Mouse (Mus musculus) hindbrain, embryonic 12.5 days (tissue): ENCODE results near the gene Zfhx3. TPM values are rescaled to one million over a fixed set of nuclear protein-coding genes. Genes with fewer than 3 reads are reported as not detected.
A peak's percentile ranks its signal among the peaks of the same experiment; 100 is the strongest.

Experiments used
- ATAC-seq: fragments of 200-750 bp; cut with Nextera tagmentation; 2 replicates; pipeline ENCODE4 v1.8.0; 2017; ENCODE audit warnings: moderate TSS enrichment; ENCODE audit not compliant: low FRiP score
- H3K27ac ChIP-seq: fragments of 300-500 bp; sonication (generic); 2 replicates; pipeline ENCODE4 v1.5.1; 2016; ENCODE audit warnings: mild to moderate bottlenecking
- H3K27me3 ChIP-seq: fragments of 300-500 bp; sonication (generic); 2 replicates; pipeline ENCODE4 v1.6.1; 2016; ENCODE audit warnings: mild to moderate bottlenecking
- H3K36me3 ChIP-seq: fragments of 300-500 bp; sonication (generic); 2 replicates; pipeline ENCODE4 v1.6.1; 2016; ENCODE audit warnings: mild to moderate bottlenecking
- H3K4me1 ChIP-seq: fragments of 300-500 bp; sonication (generic); 2 replicates; pipeline ENCODE4 v1.6.1; 2016
- H3K4me2 ChIP-seq: fragments of 300-500 bp; sonication (generic); replicated peaks from 2 replicates; pipeline ENCODE4 v1.6.1; 2016; ENCODE audit warnings: mild to moderate bottlenecking
- H3K4me3 ChIP-seq: fragments of 300-500 bp; sonication (generic); 2 replicates; pipeline ENCODE4 v1.5.1; 2016; ENCODE audit warnings: mild to moderate bottlenecking
- H3K9ac ChIP-seq: fragments of 300-500 bp; sonication (generic); 2 replicates; pipeline ENCODE4 v1.6.1; 2016; ENCODE audit warnings: mild to moderate bottlenecking, moderate library complexity
- H3K9me3 ChIP-seq: fragments of 300-500 bp; sonication (generic); replicated peaks from 2 replicates; pipeline ENCODE4 v1.6.1; 2016; ENCODE audit warnings: mild to moderate bottlenecking
- WGBS: fragments of 180-500 bp; shearing (Covaris S2); methylation state at CpG from one replicate; pipeline ENCODE4 v1.1.7; 2016; 5-methylcytosine and 5-hydroxymethylcytosine counted together
- polyA plus RNA-seq: library from polyadenylated mRNA; unstranded; fragments of >200 nt; fragmentation: Nextera tagmentation; extraction: Ambion mirVana; gene quantifications from 2 replicates; pipeline ENCODE4 v1.2.1, GENCODE M21; 2016

Zfhx3 gene
- polyA plus RNA-seq, 1 experiment from 2014 or later = 56.8 TPM

DNA sequence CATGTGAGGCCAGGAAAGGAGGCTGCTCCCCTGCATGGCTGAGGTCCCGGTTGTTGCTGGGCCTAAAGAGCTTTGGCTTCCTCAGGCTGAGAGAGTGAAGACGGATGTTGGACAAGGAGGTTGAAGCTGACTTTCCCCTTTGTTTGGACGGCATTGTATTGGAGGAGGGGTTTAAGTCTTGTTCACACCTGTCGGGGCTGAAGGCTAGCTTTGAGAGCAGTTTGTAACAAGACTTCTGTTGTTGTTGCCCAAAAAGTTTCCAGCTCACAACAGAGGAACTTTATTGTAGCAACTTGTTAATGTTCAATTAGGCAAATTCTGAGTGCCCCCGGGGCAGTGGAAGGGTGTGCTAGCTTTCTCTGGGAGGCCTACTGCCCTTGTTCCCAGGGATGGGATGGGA is 790.9 kb downstream of the Zfhx3 start:
- H3K4me1 ChIP-seq = peaks cover 74% of the 10 kb centered on the region
- ATAC-seq = no peak

DNA sequence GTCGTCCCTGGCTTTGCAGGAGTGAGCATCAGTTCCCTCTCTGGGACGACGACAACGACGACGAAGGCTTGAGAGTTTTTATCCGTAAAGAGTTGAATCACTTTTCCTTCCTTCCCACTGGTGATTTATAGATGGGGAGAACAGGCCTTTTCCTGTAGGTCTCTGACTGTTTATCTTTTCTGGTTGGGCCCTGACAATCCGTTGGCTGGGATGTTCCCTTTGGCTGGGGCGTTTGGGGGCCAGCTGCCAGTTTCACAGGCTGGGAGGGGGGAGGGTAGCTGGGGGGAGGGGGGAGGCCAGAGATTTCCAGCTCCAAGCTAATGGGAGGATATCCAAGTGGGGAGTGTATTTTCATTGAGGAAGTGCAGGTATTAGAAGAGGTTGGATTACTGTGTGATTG is 794.0 kb downstream of the Zfhx3 start:
- WGBS = 54% methylated on average over 9 of the region's 9 CpGs
- no peak overlapping the region for H3K9ac ChIP-seq
- H3K4me1 ChIP-seq = peaks cover 44% of the 10 kb centered on the region
- no peaks in the 10 kb centered on the region for H3K36me3 ChIP-seq
- no peak overlapping the region for H3K27ac ChIP-seq
- H3K4me3 ChIP-seq = no peak overlapping the region
- H3K27me3 ChIP-seq = 0 out of 2 replicates have a peak, but pooled peaks cover 4% of the 10 kb centered on the region
- no peak overlapping the region for H3K4me2 ChIP-seq
- H3K9me3 ChIP-seq = no peaks in the 10 kb centered on the region
- ATAC-seq = no peak

More for the DNA sequence above, 790.9 kb downstream of the Zfhx3 start:
- Histone ChIP-seq H3K4me2 (no peak overlapping the region), H3K36me3 (no peaks in the 10 kb centered on the region), H3K27me3 (0 out of 2 replicates have a peak, but pooled peaks cover 4% of the 10 kb centered on the region), H3K9ac (no peak overlapping the region), H3K9me3 (no peaks in the 10 kb centered on the region), H3K4me3 (no peak overlapping the region), H3K27ac (no peak overlapping the region)
- WGBS = 63% methylated on average over 5 of the region's 5 CpGs

DNA sequence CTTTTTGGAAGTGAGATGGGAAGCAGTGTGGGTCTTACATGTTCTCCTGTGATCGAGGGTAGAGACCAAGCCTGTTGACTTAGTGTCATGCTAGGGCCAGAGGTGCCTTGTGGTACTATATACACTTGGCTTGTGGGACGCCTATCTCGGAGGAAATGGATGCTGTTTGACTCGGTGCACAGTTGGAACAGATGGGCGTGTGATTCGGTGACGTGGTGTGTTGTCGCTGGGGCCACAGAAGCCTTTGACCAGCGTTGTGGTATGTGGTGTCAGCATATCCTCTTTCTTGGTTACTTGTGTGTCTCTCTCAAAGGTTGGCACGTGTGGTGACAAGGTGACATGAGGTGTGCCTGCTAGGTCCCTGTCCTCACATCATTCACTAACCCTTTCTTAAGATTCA is 795.7 kb downstream of the Zfhx3 start:
- no peaks in the 10 kb centered on the region for H3K36me3 ChIP-seq
- no peak overlapping the region for H3K27ac ChIP-seq
- no peak for ATAC-seq
- H3K4me1 ChIP-seq = peaks cover 28% of the 10 kb centered on the region
- H3K27me3 ChIP-seq = 0 out of 2 replicates have a peak, but pooled peaks cover 1% of the 10 kb centered on the region
- 91% methylated on average over 10 of the region's 10 CpGs for WGBS
- no peak overlapping the region for H3K4me3 ChIP-seq
- no peaks in the 10 kb centered on the region for H3K9me3 ChIP-seq
- H3K4me2 ChIP-seq = no peak overlapping the region
- H3K9ac ChIP-seq = no peak overlapping the region

DNA sequence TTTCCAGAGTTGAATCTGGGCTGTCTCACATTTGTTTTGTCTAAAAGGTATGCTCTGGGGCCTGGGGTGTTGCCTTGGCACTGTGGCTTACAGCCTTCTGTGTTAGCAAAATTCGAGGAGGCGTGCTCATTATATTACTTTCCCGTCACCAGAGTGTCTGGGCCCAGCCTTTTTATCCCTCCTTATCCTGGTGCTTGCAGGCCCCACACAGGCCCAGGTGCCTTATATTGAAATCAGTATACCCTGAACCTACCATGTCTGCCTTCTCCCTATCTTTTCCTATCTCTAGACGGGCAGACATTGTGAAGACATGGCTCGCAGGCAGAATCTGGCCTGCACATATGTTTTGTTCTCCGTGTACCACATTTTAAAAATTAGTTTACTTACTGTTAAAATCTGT is 797.1 kb downstream of the Zfhx3 start:
- H3K27me3 ChIP-seq = no peaks in the 10 kb centered on the region
- H3K4me2 ChIP-seq = no peak overlapping the region
- peaks cover 22% of the 10 kb centered on the region for H3K4me1 ChIP-seq
- no peak for ATAC-seq
- H3K36me3 ChIP-seq = no peaks in the 10 kb centered on the region
- WGBS = 84% methylated on average over 6 of the region's 6 CpGs
- no peak overlapping the region for H3K9ac ChIP-seq
- H3K4me3 ChIP-seq = no peak overlapping the region
- no peak overlapping the region for H3K27ac ChIP-seq
- no peaks in the 10 kb centered on the region for H3K9me3 ChIP-seq

DNA sequence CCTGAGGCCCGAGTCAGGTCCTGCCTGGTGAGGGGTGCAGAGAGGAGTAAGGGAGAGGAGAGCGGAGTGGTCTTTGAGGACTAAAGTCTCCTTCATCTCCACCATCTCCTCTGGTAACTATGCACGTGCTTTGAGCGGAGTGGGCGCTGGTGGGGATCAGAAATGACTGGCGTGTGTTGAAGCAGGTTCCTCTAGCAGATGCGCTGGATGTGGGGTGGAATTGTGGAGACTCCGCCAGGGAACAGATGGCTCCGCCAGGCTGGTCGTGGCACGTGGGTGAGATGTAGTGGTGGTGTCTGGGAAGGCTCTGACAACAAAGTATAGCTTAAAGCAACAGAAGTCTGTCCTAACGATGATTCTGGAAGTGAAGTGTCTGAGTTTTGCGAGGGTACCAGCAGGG is 798.0 kb downstream of the Zfhx3 start:
- WGBS = 91% methylated on average over 13 of the region's 13 CpGs

DNA sequence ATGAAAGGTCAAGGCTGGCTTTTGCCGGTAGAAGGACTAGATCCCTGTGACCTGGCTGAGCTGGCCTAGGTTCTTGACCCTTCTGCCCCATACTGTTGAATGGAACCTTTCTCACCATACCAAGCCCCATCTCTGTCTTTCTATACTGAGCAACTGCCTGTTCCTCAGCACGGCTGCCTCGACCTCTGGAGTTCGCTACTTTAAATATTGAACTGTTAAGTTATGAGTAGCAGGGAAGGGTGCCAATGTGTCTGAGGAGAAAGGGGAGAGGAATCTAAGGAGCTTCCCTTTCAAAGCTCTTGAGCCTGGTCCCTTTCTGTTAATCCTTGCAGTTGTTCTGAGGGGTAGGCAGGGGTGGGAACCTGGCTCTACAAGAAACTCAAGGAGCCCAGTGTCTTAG is 799.2 kb downstream of the Zfhx3 start:
- no peak overlapping the region for H3K27ac ChIP-seq
- H3K4me1 ChIP-seq = peaks cover 19% of the 10 kb centered on the region
- no peak overlapping the region for H3K4me2 ChIP-seq
- H3K9me3 ChIP-seq = no peaks in the 10 kb centered on the region
- no peak for ATAC-seq
- WGBS = 89% methylated on average over 4 of the region's 4 CpGs
- H3K27me3 ChIP-seq = no peaks in the 10 kb centered on the region
- no peak overlapping the region for H3K4me3 ChIP-seq
- no peaks in the 10 kb centered on the region for H3K36me3 ChIP-seq
- no peak overlapping the region for H3K9ac ChIP-seq

More for the DNA sequence above, 798.0 kb downstream of the Zfhx3 start:
- Histone ChIP-seq H3K4me1 (peaks cover 22% of the 10 kb centered on the region), H3K27me3 (no peaks in the 10 kb centered on the region), H3K9ac (no peak overlapping the region), H3K4me2 (no peak overlapping the region), H3K36me3 (no peaks in the 10 kb centered on the region), H3K27ac (no peak overlapping the region), H3K9me3 (no peaks in the 10 kb centered on the region), H3K4me3 (no peak overlapping the region)
- ATAC-seq = no peak

DNA sequence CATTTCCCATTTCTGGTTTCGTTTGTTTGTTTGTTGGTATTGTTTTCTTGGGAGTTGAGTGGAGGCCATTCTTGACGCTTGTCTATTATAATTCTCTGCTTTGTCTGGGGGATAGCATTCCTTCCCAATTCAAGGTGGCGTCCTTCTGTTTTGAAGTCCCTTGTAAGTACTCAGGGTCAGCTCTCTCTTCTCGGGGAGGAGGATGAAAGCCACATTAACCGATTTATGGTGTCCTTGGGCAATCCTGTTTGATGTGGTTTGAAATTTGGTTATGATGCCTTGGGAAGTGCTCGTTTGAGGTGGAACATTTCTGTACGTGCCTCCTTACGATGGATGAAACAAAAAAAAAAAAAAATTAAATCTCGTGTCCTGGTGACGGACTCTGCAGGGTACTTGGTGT is 800.0 kb downstream of the Zfhx3 start:
- no peaks in the 10 kb centered on the region for H3K27me3 ChIP-seq
- WGBS = 88% methylated on average over 10 of the region's 10 CpGs
- peaks cover 12% of the 10 kb centered on the region for H3K4me1 ChIP-seq
- no peak overlapping the region for H3K4me2 ChIP-seq
- H3K27ac ChIP-seq = no peak overlapping the region
- H3K4me3 ChIP-seq = no peak overlapping the region
- H3K36me3 ChIP-seq = no peaks in the 10 kb centered on the region
- no peak overlapping the region for H3K9ac ChIP-seq
- H3K9me3 ChIP-seq = no peaks in the 10 kb centered on the region
- no peak for ATAC-seq

DNA sequence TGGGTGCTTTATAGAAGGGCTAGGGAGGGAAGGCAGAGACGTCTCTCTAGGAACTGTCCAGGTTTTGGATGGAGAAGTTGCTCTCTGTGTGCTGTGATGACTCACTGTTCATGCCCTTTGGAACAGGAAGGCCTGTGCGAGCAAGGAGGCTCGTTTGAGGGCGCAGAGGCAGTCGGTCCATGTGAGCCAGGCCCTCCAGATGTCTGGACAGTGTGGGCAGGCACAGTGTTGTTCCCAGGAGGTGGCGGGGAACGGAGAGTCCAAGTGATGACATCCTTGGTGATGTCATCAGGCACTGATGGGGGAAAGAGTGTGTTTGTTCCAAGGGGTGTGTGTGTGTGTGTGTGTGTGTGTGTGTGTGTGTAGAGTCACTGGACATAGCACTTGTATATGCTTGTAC is 800.8 kb downstream of the Zfhx3 start:
- Histone ChIP-seq H3K36me3 (no peaks in the 10 kb centered on the region), H3K9me3 (no peaks in the 10 kb centered on the region), H3K27ac (no peak overlapping the region), H3K27me3 (no peaks in the 10 kb centered on the region), H3K4me3 (no peak overlapping the region), H3K9ac (no peak overlapping the region), H3K4me2 (no peak overlapping the region), H3K4me1 (peaks cover 19% of the 10 kb centered on the region)
- 76% methylated on average over 7 of the region's 7 CpGs for whole genome bisulfite sequencing
- ATAC-seq = no peak

DNA sequence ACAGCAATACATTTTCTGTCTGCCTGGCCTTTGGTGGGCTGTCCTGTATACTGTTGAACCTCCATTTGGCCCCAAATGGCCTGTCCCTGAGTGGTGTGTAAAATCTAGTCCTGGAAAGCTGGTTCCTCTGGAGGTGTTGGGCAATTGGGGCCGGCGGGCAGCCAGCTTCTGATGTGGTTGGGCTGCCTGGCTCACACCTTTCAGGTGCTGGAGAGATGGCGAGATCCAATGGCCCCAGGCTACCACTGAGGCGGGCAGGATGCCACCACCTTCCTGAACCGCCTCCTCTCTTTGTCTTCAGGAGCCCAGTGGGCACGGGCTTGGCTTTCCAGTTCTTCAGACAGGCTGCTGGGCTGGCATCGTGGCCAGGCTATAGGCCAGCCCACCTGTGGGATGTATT is 803.1 kb downstream of the Zfhx3 start:
- ATAC-seq = no peak
- H3K27ac ChIP-seq = no peak overlapping the region
- H3K4me1 ChIP-seq = peaks cover 34% of the 10 kb centered on the region
- no peaks in the 10 kb centered on the region for H3K9me3 ChIP-seq
- no peaks in the 10 kb centered on the region for H3K36me3 ChIP-seq
- no peaks in the 10 kb centered on the region for H3K27me3 ChIP-seq
- no peak overlapping the region for H3K4me3 ChIP-seq
- no peak overlapping the region for H3K4me2 ChIP-seq
- 96% methylated on average over 7 of the region's 7 CpGs for WGBS
- H3K9ac ChIP-seq = no peak overlapping the region

DNA sequence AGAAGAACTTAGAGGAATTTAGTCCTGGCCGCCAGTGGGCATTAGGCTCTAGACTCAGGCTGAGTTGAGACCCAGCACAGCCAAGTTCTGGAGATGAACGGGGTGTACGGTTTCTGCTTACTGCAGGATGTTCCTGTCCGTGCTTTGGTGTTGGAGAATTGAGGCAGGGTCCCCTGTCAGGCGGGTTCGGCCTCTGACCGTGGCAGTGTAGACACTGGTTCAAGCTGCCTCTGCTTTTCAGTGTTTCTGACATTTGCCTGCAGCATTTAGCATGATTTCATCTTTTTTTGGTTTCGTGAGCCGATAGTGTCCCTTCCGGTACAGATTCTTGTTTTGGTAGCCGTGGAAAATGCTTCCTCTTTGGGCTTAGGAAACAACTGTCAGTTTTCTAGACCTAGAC is 805.7 kb downstream of the Zfhx3 start:
- H3K27ac ChIP-seq = 0 out of 2 replicates have a peak overlapping the region, but pooled peaks have one; percentile 12
- H3K27me3 ChIP-seq = no peaks in the 10 kb centered on the region
- WGBS = 60% methylated on average over 11 of the region's 11 CpGs
- no peak overlapping the region for H3K9ac ChIP-seq
- H3K9me3 ChIP-seq = no peaks in the 10 kb centered on the region
- H3K4me3 ChIP-seq = no peak overlapping the region
- no peaks in the 10 kb centered on the region for H3K36me3 ChIP-seq
- peaks cover 35% of the 10 kb centered on the region for H3K4me1 ChIP-seq
- H3K4me2 ChIP-seq = no peak overlapping the region
- ATAC-seq = no peak

DNA sequence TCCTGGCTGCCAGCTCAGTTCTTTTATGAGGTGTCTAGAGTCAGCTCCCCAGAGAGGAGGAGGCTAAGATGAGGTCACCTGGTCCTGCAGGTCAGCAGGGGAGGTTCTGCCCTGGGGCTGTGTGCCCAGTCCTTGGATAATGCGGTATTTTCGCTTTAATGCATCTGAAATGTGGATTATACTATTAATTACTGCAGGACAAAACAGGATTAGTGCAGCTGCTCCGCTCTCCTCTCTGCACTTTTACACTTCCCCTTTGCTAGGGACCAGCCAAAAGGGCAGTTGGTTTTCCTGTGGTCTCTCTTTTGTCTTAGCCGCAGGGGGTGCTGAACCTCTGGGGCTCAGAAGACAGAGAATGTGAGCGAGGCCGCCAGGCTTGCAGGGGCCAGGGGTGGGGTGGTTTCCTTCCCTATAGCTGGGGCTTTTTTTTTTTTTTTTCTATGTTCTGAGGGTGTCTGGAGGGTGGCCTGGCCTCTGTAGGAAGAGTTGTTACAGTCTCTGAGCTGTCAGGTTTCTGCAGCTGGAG is 806.5 kb downstream of the Zfhx3 start:
- peak; percentile 32; the same call in 1 of the 2 replicates for ATAC-seq

DNA sequence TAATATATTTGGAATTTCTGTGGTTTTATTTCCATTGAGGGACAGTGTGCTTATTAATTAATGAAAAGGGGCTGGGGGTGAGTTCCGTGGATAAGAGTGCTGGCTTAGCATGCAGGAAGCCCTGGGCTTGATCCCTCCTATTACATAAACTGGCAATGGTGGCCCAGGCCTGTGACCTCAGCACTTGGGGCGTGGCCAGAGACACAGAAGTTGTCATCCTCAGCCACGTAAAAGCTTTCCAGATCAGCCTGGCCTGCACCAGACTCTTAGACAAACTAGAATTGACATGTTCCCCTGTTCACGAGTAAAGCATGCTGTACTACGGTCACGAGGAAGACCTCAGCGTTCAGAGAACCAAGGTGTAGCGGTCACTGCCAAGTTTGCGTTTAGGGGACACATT is 808.4 kb downstream of the Zfhx3 start:
- 90% methylated on average over 9 of the region's 9 CpGs for WGBS
- Histone ChIP-seq H3K27ac (no peak overlapping the region), H3K4me3 (no peak overlapping the region), H3K4me2 (no peak overlapping the region), H3K9me3 (no peaks in the 10 kb centered on the region), H3K4me1 (peaks cover 44% of the 10 kb centered on the region), H3K27me3 (no peaks in the 10 kb centered on the region), H3K9ac (no peak overlapping the region), H3K36me3 (no peaks in the 10 kb centered on the region)
- ATAC-seq = no peak

More for the DNA sequence above, 806.5 kb downstream of the Zfhx3 start:
- no peak overlapping the region for H3K9ac ChIP-seq
- peaks cover 35% of the 10 kb centered on the region for H3K4me1 ChIP-seq
- H3K4me2 ChIP-seq = no peak overlapping the region
- no peaks in the 10 kb centered on the region for H3K36me3 ChIP-seq
- WGBS = 5% methylated on average over 6 of the region's 6 CpGs
- H3K27me3 ChIP-seq = no peaks in the 10 kb centered on the region
- no peak overlapping the region; the same call in 1 of the 2 replicates for H3K27ac ChIP-seq
- no peaks in the 10 kb centered on the region for H3K9me3 ChIP-seq
- H3K4me3 ChIP-seq = no peak overlapping the region

DNA sequence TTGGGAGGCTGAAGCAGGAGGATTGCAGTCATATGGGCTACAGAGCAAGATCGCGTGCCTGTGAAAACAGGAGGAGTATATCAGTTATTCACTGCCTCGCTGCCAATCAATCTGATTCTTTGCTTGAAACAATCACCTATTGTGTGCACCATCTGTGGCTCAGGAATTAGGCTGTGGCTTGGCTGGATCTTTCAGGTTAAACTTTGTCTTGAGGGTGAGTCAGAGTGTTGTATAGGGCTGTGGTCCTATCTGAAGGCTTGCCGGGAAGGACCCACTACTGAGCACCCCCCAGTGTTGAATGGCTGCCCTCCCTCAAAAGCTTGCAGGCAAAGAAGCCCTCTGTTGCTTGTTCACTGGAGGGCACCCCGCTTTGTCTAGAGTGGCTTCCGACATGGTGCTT is 812.1 kb downstream of the Zfhx3 start:
- H3K36me3 ChIP-seq = no peaks in the 10 kb centered on the region
- H3K4me1 ChIP-seq = peaks cover 47% of the 10 kb centered on the region
- ATAC-seq = no peak
- H3K9me3 ChIP-seq = no peaks in the 10 kb centered on the region
- no peak overlapping the region for H3K4me3 ChIP-seq
- H3K27me3 ChIP-seq = no peaks in the 10 kb centered on the region
- no peak overlapping the region for H3K9ac ChIP-seq
- 64% methylated on average over 6 of the region's 6 CpGs for WGBS
- H3K4me2 ChIP-seq = no peak overlapping the region
- no peak overlapping the region for H3K27ac ChIP-seq
